In genomic region chr11:75801369-75801768, GRCm38 (mm10) we compare ENCODE assay signal across 26 mouse cellular contexts. TPM values are rescaled to one million over a fixed set of nuclear protein-coding genes. Genes with fewer than 3 reads are reported as not detected.
"Had no signal": no experiment of that assay in that cellular context is flagged by ENCODE, and none has a peak within 500 bp of the region (broad histone marks: within the 10 kb centered on the region; RNA-seq: fewer than 3 reads in every experiment).

No protein-coding gene starts in this region.

- H3K4me1 ChIP-seq: heart, embryonic 12.5 days; kidney, embryonic 15.5 days; limb, embryonic 13.5 days; liver, embryonic 12.5 days had no signal

- H3K4me2 ChIP-seq: heart, embryonic 12.5 days; hindbrain, embryonic 13.5 days; hindbrain, embryonic 15.5 days; kidney, embryonic 15.5 days; limb, embryonic 13.5 days; limb, embryonic 15.5 days; liver, embryonic 12.5 days had no signal

- ATAC-seq: hindbrain, postnatal 0 days; intestine, embryonic 16.5 days; liver, embryonic 12.5 days had no signal

- H3K4me3 ChIP-seq: gastrocnemius, adult 2 months; heart, embryonic 10.5 days; heart, embryonic 12.5 days; hindbrain, embryonic 13.5 days; hindbrain, embryonic 15.5 days; kidney, embryonic 15.5 days; limb, embryonic 13.5 days; limb, embryonic 15.5 days; liver, embryonic 12.5 days had no signal

- H3K36me3 ChIP-seq: heart, embryonic 10.5 days; heart, embryonic 12.5 days; hindbrain, embryonic 13.5 days; hindbrain, embryonic 15.5 days; kidney, embryonic 15.5 days; limb, embryonic 13.5 days; limb, embryonic 15.5 days; liver, embryonic 12.5 days had no signal

- H3K9me3 ChIP-seq: heart, embryonic 10.5 days; heart, embryonic 12.5 days; hindbrain, embryonic 13.5 days; hindbrain, embryonic 15.5 days; kidney, embryonic 15.5 days; limb, embryonic 13.5 days; limb, embryonic 15.5 days; liver, embryonic 12.5 days had no signal

- H3K9ac ChIP-seq: heart, embryonic 12.5 days; hindbrain, embryonic 13.5 days; hindbrain, embryonic 15.5 days; kidney, embryonic 15.5 days; limb, embryonic 13.5 days; limb, embryonic 15.5 days; liver, embryonic 12.5 days had no signal

- DNase-seq: gastrocnemius, adult 2 months; gastrocnemius, postnatal 10 days; gastrocnemius, postnatal 25 days; heart, adult 18-20 months; heart, postnatal 10 days; heart, postnatal 4 days; kidney, adult 11 months; kidney, adult 2 months; kidney, adult 9 months; kidney, postnatal 14 days; kidney, postnatal 36 days; layer of hippocampus, adult 9-11 months; layer of hippocampus, postnatal 36 days; left cerebral cortex, postnatal 4 days had no signal

- H3K27ac ChIP-seq: gastrocnemius, adult 2 months; heart, embryonic 10.5 days; hindbrain, embryonic 13.5 days; hindbrain, embryonic 15.5 days; hindbrain, postnatal 0 days; kidney, embryonic 15.5 days; kidney, postnatal 0 days; limb, embryonic 13.5 days; limb, embryonic 15.5 days; liver, embryonic 12.5 days had no signal

RNA-seq across cellular contexts. Expression of gene Doc2b, which starts 5.5 kb away (rescaled TPM):
- total RNA-seq: granulocyte monocyte progenitor cell, adult 5-6 weeks had no signal
